Mouse (Mus musculus): ENCODE results near the gene Bcl2l13. TPM values are rescaled to one million over a fixed set of nuclear protein-coding genes. Genes with fewer than 3 reads are reported as not detected.
"Not testable (repeated sequence)": the region's sequence is repeated elsewhere in the genome, so short reads cannot be mapped to it uniquely, and the experiment has no call there.

Gene Bcl2l13
- polyA plus RNA-seq, 2 experiments from 2014 or later = 10.4 to 11.7 TPM

DNA sequence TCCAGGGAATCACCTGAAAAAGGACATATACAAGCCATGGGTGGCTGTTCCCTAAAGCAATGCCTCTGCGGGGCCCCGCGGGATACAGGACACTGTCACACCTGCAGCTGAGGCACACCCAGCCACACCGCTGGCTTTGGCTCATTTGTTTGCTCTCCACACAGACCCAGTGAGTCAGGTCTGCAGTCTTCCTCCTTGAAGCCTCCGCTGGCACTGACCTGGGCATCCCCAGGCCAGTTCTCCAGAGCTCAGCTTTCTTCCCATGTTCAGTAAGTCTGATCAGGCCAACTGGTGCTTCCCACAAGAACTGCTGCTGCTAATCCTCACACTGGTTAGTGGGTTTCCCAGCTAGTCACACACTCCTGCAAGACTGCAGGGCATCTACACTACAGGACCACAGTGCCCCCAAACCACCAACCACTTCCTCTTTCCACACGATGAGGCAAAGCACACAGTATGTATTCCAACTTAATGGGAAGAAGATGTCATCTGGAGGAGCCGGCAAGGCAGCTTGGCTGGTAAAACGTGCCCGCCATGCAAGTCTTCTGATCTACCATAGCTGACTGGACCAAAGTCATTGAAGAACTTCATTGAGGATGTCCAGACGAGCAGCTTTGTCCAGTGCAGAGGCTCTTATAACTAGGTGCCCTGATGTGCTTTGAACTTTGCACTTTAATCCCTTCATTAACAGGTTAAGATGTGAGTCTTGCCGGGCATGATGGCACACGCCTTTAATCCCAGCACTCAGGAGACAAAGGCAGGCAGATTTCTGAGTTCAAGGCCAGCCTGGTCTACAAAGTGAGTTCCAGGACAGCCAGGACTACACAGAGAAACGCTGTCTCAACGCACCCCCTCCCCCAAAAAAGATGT lies 66.0 kb downstream of the Bcl2l13 start:
- no peak for ATAC-seq

DNA sequence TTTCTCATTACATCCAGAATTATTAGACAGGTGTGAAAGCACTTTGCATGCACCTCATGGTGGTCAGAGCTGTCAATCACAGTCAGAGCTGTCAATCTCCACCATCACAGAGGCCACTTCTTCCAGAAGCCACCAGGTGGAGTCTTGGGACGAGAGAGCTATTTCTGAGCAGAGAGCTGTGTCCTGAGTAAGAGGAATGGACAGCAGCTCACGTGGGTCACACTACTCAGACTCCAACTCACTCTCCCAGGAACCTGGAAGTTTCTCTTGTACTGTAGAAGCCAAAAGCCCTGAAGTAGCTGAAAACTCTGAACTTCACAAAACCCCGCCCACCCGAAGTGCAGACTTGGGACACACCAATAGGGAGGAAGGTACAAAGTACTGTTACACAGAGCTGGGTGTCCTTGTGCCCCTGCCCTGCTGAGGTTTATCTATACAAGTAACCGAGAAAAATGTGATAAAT lies 67.5 kb downstream of the Bcl2l13 start:
- peak; percentile 51 for ATAC-seq

DNA sequence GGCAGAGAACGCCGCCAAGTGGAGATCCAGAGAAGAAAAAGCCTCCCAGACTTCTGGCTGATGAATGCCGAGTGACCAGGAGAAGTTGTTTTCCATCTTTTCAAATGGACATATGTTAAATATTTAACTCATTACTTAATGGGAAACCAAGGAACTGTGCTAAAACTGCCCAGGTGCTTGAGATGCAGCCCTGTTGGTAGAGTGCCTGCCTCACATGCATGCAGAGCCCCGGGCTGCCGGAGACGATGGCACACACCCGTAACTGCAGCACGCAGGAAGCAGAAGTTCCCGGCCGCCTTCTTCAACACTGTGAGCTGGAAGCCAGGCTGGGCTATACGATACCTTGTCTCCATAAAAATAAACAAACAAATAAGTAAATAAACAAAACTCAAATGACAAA lies 67.9 kb downstream of the Bcl2l13 start:
- no peak for ATAC-seq

DNA sequence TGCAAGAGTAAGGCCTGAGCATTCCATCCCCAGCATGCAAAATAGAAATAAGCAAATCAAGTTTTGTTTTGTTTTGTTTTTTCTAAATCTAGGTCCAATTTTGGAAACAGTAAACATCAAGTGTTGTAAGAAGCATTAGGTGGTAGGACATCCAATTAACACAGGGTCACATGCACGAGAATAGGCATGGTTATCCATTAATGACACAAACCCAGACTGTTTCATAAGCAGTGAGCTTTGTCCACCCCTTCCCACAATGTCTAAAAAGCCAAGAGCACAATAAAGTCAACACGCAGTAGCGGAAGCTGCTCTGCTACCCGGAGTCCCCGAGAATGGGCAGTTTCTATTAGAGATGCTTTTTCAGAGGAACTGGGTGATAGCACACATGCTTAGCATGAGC lies 69.1 kb downstream of the Bcl2l13 start:
- no peak for ATAC-seq

DNA sequence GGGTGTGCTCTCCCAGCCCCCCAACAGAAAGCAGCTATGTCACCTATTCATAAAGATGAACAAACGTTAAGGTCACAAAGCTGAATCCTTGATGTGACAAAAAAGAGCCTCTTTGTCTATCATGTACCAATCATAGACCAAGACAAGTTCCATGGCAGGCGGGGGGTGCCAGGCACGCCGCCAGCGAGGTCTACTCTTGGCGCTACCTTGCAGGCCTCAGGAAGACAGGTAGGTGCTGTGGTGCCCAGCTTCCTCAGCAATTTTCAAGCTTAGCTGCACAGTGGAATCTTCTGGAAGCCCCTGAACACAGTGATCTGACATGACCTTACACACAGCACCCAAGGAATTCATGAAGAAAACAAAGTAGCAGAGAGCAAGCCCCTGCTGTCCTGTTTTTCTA lies 70.5 kb downstream of the Bcl2l13 start:
- ATAC-seq = no peak

DNA sequence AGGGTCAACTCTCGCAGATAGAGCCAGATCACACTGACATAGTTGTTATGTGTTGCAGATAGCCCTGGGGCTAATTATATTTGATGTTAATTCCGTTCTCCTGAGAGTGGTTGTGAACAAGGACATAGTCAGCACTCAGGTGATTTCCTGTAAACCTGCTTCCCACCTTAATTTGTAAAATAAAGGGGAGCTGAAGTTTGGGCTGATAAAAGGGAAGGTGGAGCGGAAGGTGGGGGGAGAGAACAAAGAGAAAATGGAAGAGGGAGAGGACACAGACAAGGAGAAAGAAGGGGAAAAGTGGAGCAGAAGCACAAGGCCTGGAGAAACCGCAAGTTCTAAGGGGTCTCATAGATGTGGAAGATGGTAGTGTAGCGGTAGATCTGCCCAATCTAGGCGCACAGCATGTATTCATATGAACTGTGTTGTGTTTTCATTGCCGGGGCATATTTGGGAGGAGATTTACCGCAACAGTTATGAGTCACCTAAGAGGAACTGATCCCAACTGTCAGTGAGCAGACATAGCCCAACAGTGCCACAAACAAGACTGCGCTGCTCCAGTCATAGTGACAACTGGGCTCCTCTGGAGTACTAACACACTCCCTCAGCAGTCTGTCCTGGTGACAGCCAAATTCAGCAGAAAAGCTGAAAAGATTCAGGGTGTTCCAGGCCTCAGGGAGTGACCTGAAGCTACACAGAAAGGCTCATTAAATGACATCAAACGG lies 72.0 kb downstream of the Bcl2l13 start:
- not testable (repeated sequence) for ATAC-seq

DNA sequence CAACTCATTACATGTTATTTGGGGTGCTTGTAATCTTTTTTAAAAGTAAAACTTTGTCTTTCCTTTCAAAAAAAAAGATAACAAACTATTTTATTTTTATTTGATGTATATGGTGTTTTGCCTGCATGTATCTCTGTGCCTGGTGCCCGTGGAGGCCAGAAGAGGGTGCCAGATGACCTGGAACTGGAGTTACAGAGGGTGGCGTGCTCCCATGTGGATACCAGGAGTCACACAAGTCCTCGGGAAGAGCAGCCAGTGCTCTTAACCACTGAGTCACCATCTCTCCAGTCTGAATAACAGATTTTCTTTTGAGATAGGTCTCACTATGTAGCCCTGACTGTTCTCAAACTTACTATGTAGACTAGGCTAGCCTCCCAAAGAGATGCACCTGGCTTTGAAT lies 73.5 kb downstream of the Bcl2l13 start:
- no peak for ATAC-seq

DNA sequence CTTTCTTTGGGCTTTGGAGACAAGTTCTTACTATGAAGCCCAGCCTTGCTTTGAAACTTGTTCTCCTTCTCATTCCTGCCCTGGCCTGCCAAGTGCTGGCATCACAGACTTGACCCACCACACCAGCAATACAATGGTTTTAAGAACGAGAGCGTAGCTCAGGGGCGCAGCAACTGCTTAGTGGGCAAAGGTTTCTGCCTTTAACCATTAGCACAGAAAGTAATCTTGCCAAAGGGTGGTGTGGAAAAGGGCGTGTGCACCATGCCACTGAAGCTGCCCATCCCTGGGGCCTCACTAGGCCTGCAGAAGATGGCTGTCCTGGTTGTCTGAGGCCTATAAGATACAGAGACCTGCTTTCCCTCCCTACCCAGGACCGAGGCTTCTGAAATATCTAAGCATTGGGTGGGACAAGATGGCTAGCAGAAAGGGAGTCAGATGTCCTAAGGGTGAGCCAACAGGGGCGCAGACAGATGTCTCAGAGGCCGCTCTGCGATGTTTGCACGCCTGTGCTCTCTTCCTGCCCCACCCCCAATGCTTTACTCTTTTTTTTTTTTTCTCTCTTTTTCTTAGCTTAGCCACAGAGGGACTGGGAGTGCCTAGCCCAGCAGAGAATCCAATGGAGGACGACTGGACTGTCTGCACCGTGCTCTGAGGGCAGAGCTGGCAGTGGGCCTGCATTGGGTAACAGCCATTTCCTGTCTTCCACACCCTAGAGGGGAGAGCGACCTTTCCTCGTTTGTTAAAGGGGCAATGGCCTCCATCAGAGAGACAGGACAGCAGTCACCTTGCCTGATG lies 75.4 kb downstream of the Bcl2l13 start:
- ATAC-seq = no peak

DNA sequence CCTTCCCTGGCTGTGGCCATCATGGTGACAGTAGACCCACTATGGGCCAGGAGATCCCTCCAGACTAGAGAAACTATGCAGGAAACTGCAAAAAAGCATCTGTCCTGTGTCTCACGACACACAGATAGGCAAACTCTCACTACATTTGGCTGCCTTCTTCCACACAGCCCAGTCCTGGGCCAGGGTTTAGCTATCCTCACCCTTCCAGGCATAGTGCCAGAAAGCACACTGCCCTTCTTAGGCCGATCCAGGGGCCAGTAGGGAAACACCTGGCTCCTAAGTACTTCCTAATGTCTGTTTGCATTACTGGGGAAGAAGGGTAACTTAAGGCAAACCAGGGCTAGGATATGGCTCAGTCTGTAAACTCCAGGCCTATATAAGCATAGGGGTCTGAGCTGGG lies 76.9 kb downstream of the Bcl2l13 start:
- ATAC-seq = no peak

DNA sequence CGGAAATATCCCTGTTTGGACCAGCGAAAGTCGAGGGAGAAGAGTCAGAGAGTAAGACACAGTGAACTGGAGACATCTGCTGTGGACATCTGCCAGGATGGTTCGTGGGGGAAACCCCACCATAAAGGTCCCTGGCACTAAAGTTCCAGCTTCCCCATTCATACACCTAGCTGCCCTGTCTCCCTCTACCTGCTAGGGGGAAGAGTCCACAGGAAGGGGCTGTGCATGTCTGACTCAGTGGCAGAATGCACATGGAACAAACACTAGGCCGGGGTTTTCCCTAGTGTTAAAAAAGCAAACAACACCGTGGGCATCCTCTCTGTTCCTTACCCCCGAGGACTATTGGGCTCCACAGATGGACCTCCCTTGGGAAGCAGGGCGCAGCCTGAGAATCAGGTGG lies 77.8 kb downstream of the Bcl2l13 start:
- peak; percentile 30 for ATAC-seq

DNA sequence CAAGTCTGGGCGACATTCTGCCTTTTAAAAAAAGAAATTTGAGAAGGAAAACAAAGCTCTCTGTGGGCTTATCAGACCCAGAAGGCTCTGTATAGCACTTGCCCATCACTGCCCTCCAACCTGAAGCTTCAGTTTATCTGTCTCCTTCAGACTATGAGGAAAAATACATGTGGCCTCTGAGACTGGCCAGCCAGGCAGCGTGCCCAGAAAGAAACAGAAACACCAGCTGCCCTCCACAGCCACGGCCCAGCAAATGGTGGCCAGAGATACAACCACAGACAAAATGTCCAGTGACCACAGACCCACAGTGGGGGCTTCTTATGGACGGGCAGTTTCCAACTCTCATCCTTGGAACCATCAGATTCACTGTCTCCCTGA lies 78.5 kb downstream of the Bcl2l13 start:
- no peak for ATAC-seq

DNA sequence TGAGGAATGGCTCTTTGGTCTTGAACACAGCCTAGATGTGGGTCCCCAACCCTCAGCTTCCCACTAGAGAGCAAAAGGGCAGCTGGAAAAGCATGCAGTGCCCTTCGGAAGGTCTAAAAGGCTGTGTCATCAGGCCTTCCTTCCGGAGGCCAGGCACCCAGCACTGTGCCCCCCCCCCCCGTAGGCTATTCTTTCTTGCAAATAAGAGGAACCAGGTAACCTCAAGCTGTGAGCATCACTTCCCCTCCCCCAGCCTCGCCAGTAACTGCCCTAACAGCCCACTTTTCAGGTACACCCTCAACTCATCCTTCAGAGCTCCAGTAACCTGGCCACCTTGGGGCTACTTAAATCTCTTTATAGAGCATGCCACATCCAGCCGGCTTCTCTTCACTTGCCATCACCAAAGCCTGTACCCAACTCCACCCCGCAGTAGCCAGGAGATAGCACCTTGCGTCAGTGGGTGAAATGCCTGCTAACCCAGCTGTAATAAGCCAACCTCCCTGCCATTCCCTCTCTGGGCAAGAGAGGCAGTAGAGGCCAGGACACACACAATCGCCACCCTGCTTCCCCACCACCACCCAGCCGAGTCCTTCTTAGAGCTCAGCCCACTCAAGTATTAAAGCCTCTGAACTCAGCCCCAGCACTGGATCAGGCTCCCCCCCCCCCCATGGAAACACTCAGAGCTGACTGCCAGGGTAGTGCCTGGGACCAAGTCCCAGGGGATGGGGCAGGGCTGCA lies 79.1 kb downstream of the Bcl2l13 start:
- ATAC-seq = peak; percentile 29

DNA sequence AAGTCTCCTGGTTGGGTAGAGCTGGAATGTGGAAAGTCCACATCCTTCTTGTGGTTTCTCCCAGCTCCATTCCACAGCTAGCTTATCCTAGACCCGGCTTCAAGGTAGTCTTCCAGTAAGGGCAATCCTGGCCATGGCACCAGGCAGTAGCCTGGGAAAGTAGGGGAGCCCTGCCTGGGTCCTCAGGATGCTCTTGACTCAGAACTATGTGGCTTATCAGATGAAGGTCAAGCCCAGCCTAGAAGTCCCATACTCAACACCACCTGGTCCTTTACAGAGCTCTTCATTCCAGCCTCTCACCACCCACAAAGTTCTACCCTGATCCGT lies 79.6 kb downstream of the Bcl2l13 start:
- no peak for ATAC-seq

DNA sequence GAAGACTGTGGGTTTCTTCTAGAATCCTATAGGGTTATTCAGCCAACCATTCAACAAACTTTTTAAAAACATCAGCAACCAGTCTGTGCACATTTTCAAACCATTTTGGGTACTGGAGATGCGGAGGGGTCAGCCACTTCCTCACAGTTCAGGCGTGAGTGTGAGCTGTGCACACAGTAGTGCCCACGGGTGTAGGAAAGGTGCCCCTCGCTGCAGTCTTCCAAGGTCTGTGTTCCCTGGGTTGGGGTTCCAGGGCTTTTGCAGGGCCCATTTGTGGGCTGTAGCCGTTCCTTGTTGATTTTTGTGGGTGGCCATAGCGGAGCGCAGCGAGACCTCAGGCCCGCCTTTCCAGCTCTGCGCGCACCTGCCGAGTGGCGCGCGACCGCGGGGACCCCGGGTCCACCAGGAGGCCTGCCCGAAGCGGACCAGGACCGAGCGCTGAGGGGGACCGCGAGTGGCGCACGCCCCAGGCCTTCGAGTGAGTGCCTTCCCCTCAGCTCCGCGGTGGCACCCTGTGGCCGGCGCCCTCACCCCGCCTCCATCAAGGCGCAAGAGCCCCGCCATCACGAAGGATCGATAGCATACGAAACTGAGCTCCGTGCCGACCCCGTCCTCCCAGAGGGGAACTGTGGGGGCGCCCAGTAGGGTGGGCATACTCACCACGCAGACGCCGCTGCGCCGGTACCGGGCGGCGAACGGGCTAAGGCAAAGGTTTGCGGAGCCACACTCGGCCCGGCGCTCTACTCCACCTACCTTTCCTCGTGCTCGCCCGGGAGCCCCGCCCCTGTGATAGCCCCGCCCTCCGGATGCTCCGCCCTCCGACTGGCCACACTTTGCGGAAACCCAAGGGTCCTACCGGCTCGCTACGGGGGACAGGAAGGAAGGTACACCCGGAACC lies 80.3 kb downstream of the Bcl2l13 start, which contains the start of gene Bid:
Bid (minus strand) TSS at position 780 of the 898 bp plus-strand sequence.
- ATAC-seq = peak; percentile 85

DNA sequence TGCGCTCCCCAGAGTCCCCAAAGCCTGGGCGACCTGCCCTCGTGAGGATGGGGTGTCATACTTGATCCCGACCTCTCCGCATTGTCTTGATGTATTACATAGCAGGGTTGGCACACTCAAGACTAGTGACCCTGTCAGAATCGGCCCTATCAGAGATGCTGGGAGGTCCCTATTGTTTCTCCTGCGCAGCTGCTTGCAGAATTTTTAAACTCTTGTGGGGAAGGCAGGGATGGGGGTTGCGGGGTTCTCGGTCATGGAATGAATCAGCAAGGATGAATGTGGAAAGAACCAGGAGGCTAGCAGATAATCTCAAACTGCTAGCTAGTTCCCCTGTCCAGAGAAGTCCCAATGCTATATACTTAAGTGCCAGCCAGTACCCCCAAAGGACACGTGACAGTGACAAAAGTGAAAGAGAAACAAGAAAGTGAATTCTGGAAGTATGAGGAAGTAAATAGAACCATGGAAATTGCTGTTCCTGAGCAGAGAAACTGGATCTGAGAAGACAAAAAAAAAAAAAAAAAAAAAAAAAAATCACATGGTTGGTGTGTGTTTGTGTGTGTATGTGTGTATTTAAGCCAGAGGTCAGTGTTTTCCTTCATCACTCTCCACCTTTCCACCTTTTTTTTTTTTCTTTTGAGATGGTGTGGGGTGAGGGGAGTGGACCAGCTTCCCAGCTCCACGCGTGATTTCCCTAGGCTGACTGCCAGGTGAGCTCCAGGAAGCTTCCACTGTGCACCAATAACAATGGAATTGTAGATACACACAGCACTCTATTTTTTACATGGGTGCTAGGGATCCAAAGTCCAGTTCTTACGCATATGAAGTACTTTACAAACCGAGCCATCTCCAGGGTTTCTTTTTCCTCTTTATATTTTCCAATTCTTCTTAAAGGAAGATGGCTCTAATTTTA lies 81.2 kb downstream of the Bcl2l13 start:
- ATAC-seq = peak; percentile 22

DNA sequence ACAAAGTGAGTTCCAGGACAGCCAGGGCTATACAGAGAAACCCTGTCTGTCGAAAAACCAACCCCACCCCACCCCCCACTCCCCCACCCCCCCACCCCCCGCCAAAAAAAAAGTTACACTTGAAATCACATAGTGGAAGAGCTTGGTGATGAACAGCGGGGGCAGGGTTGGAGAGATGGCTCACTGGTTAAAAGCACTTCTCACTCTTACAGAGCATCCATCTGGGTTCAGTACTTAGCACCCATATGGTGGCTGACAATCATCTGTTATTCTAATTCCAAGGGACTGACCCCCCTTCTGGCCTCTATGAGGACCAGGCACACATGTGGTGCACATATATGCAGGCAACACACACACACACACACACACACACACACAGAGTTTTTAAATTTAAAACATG lies 82.0 kb downstream of the Bcl2l13 start:
- ATAC-seq = no peak

DNA sequence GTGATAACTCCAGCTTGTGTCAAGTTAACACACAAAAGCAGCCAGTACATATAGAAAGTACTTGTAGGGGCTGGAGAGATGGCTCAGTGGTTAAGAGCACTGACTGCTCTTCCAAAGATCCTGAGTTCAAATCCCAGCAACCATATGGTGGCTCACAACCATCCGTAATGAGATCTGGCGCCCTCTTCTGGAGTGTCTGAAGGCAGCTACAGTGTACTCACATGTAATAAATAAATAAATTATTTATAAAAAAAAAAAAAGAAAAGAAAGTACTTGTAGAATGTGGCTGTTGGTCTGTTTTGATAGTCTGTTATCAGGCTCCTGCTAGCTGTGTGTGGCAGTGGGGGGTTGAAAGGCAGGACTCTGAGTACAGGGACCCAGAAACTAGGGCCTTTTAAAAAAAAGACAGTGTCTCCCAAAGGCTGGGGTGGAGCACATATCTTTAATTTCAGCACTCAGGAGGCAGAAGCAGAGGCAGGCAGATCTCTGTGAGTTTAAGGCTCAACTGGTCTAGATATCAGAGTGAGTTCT lies 88.8 kb downstream of the Bcl2l13 start:
- not testable (repeated sequence) for ATAC-seq

DNA sequence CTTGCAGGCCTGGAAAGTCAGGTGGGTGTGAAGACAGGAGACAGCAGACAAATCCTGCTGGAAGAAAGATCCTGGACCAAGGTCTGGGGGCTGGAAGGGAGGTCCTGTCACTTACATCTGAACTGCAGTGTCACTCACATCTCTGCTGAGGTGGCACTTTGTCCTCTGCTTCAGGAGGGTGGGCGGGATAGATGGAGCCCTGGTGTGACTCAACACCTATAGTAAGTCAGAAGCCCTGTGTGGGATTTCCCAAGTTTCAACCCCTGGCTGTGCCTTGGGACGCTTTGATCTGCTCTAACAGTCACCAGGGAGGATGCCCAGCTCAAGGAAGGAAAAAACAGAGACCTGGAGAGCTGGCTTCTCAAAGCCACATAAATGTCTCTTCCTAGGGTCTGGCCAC lies 90.9 kb downstream of the Bcl2l13 start:
- no peak for ATAC-seq

DNA sequence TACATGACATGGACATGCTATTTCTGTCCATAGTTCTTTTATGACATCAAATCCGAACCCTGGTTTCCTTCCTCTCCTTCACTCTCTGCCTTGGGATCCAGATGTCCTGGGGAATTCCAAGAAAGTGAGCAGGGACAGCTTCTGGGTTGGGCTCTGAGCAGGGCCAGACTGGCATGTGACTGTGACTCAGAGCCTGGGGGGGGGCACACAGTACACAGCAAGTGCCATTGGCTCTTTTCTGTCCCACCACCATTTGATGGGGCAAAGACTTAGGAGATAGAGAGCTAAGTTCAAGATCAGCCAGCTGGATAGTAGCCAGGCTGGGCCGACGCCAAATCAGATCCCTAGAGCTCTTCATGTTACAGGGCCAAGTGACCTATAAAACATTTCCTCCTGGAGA lies 91.8 kb downstream of the Bcl2l13 start:
- no peak for ATAC-seq

DNA sequence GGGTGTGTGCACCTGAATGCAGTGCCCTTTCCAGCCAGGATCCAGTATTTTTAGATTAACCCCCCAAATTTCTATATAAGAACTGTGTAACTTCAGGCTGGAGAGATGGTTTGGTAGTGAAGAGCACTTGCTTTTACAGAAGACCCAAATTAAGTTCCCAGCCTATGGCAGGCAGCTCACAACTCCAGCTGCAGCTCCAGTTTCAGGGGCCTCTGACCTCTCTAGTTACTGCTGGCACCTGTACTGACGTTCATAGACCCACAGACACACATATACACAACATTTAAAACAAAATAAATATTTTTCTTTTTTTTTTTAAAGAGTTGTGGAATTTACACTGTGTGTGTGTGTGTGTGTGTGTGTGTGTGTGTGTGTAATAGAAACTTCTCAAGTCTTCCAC lies 93.4 kb downstream of the Bcl2l13 start:
- no peak for ATAC-seq
